Mouse (Mus musculus): ENCODE results near the gene Gm20388.
A peak's percentile ranks its signal among the peaks of the same experiment; 100 is the strongest.

Gene Gm20388

GRCm38 (mm10) chr8:120388246-120388645 lies 477.6 kb downstream of the Gm20388 start:
- no peak for DNase-seq (ENCODE audit: low read depth, low spot score)

DNA sequence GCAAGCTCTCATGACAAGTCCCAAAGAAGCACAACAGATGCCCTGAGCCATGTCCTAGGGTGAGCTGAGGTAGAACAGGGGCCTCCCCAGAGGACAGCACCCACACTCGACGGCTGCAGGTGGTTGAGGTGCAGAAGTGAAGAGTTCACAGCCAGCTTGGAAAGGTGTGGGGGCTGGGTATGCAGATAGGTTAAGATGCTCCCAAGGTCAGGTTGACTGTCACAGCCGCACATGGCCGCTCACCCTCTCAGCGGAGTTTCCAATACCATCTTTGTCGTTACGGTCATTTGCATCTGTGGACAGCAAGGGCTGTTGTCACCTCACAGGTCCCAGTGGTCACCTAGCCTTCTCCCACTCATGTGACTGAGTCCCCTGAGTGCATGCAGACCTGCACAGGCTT lies 480.0 kb downstream of the Gm20388 start:
- no peak for DNase-seq (ENCODE audit: low read depth, low spot score)

- no peak for DNase-seq (ENCODE audit: low read depth, low spot score)
Observed at GRCm38 (mm10) chr8:120391856-120392255, 481.2 kb downstream of the Gm20388 start.

DNA sequence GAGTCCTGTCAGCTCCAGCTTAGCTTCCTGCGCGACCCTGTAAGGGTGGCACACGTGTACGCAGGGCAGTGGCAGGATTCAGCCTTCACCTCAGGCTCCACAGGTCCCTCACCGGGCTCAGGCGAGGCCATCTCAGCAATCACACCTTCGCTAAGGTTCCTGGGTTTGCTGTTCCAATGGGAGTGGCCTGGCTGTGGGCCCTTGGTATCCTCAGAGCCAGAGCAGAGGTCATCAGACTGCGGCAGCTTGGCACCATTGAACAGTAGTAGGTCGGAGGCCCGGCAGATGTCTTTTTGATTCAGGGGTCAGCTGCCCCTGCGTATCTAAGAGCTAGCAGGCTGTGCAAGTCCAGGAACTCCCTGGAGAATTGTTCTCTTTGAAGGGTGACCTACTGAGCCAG lies 482.4 kb downstream of the Gm20388 start:
- DNase-seq (ENCODE audit: low read depth, low spot score): no peak

DNA sequence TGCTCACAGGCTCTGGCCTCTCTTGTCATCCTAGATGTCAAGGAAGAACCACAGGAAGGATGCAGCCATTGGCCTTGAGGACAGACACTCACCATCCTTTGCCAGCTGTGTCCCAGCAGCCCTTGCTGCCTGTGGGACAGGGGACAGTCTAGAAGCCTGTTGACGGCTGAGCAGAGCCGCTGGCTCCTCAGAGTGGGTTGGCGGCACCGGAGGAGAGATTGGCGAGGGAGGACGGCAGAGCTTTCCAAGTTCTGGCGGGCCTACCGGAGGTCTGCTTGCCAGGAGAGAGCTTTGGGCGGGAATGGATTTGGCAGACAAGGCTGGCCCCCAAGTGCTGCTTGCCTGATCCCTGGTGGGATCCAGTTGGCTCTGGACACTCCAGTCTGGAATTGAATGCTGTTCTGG lies 483.2 kb downstream of the Gm20388 start:
- DNase-seq (ENCODE audit: low read depth, low spot score): peak; percentile 81

DNA sequence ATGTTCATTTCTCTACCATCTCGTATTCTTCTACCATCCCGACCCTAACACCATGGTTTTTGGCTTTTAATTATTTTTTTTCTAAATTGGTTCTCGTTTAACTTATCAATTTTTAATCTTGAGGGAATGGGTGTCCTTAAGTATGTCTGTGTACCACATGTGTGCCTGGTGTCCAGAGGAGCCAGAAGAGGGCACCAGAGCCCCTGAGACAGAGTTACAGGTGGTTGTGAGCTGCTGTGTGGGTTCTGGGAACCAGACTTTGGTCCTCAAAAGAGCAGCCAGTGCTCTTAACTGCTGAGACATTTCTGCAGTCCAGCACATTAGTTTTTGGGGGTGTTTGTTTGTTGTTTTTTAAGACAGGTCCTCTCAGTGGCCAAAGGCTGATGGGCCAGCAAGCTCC lies 485.3 kb downstream of the Gm20388 start:
- DNase-seq (ENCODE audit: low read depth, low spot score): no peak

GRCm38 (mm10) chr8:120396756-120397155 lies 486.1 kb downstream of the Gm20388 start:
- DNase-seq (ENCODE audit: low read depth, low spot score): no peak

DNA sequence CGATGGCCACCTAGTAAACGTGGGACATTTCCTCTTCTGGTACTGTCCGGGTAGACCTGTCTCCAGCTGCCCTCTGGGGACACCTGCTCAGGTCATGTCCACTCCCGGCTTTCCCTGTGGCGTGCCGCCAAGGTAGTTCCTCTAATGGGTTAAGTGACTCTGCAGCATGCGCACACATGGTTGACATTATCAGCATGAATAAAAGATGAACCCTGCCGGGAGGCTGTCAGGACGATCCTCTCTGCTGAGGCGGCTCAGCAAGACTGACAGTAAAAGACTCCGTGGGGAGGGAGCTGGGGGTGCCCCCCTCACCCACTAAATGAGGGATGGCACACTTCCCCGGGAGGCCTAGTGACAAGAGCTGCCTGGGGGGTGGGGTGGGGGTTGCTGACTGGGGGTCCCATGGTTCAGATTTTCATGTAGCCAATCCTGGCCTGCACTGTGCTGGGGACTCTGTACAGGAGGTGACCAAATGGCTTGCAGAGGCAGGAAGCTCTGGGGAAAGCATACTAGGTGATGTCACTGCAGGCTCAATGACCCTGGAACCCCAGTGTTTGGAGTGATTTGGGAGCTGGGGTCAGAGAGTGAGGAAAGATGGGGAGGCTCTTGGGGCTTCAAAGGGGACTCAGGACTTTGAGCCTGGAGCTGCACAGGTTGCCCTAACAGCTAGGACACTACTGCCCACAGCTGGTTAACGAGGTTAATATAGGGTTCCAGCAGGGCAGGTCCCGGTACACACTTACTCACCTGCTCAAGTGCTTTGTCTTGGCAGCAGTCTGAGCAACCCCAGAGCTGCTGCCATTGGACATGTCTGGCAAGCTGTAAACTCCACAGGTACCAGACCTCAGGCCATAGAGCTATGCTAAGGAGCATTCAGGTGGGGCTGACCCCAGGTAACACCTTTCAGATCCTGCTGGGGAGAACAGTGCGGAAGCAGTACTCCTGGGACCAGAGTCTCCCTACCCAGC lies 487.1 kb downstream of the Gm20388 start:
- DNase-seq (ENCODE audit: low read depth, low spot score): peak; percentile 36

GRCm38 (mm10) chr8:120399212-120399934 lies 488.7 kb downstream of the Gm20388 start:
- DNase-seq (ENCODE audit: low read depth, low spot score): peak; percentile 48

- DNase-seq (ENCODE audit: low read depth, low spot score): no peak
Observed at GRCm38 (mm10) chr8:120401216-120401615, 490.6 kb downstream of the Gm20388 start.

- no peak for DNase-seq (ENCODE audit: low read depth, low spot score)
Observed at GRCm38 (mm10) chr8:120401712-120402111, 491.1 kb downstream of the Gm20388 start.

DNA sequence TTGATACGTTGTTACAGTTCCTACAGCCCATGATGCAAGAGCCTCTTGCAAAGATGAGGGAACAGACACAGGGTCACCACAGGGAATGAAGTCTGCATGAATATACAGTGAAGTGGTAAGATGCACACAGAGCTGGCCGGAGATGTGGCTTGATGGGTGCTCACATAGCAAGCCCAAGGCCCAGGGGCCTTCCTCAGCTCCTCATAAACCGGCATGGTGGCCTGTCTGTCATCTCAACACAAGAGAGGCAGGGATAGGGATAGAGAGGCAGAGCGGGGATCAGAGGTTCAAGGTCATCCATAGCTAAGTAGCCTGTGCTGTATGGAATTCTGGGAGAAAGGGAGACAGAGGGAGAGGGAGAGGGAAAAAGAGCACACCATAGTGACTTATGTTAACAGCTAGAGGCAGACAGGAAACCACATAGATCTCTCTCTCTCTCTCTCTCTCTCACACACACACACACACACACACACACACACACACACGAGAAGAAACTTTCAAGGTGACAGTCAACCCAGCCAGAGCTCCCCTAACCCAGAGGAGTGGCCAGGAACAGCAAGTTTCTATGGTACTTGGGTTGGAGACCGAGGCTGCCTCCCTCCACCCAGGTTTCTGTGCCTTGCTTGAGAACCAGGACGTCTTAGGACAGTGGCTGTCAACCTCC lies 493.1 kb downstream of the Gm20388 start:
- DNase-seq (ENCODE audit: low read depth, low spot score): no peak

- DNase-seq (ENCODE audit: low read depth, low spot score): peak; percentile 56
Observed at GRCm38 (mm10) chr8:120404609-120405036, 494.0 kb downstream of the Gm20388 start.

GRCm38 (mm10) chr8:120406008-120406632 lies 495.5 kb downstream of the Gm20388 start:
- no peak for DNase-seq (ENCODE audit: low read depth, low spot score)

- no peak for DNase-seq (ENCODE audit: low read depth, low spot score)
Observed at GRCm38 (mm10) chr8:120407701-120408240, 497.1 kb downstream of the Gm20388 start.

DNA sequence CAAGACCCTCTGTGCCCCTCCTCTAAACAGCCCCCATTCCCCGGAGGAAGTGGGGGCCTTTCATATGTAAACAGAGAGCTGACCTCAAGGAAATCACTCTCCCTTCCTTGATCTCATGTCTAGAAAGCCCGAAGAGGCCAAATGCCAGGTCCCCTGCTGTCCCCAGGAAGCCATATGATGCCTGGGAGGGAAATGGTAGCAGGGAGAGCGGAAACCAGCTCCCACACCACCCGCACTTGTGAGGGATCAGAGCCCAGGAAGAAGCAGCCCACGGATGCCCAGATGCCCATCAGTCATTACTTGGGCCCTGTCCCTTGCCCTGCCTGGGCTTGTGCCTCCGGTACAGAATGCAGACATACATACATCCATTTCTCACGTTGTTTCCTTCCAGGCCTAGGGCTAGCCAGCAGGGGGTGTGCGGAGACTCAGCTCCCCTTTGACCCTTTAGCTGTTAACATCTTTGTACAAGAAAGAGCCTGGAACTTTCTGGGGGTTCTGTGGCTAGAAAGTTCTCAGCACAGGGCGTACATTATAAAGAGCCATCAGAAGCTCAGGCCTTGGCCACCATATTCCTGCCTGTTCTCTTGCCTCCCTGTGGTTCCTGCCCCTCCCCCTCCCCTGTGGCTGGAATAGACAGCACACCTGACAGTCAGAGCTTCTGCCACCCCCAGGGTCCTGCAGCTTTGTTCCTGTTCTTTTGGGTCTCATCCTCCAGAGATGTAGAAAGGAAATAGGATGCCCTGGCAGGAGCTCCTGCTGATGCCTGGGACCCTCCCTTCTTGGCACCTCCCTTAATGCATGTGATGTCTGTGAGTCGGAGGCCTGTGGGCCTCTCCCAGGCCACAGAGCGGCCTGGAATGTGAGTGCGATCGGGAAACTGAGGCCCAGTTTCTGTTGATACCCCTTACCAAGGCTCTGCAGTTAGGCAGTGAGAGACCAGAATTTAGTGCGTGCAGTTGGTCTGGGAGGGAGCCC lies 497.9 kb downstream of the Gm20388 start:
- DNase-seq (ENCODE audit: low read depth, low spot score): no peak

GRCm38 (mm10) chr8:120409371-120410013 lies 498.9 kb downstream of the Gm20388 start:
- DNase-seq (ENCODE audit: low read depth, low spot score): no peak

GRCm38 (mm10) chr8:120411059-120411458 lies 500.4 kb downstream of the Gm20388 start:
- no peak for DNase-seq (ENCODE audit: low read depth, low spot score)

GRCm38 (mm10) chr8:120411862-120412261 lies 501.2 kb downstream of the Gm20388 start:
- DNase-seq (ENCODE audit: low read depth, low spot score): no peak

- DNase-seq (ENCODE audit: low read depth, low spot score): no peak
Observed at GRCm38 (mm10) chr8:120412357-120412756, 501.7 kb downstream of the Gm20388 start.
